Mouse (Mus musculus): Measurements from ENCODE around the gene Gipc3.

DNA sequence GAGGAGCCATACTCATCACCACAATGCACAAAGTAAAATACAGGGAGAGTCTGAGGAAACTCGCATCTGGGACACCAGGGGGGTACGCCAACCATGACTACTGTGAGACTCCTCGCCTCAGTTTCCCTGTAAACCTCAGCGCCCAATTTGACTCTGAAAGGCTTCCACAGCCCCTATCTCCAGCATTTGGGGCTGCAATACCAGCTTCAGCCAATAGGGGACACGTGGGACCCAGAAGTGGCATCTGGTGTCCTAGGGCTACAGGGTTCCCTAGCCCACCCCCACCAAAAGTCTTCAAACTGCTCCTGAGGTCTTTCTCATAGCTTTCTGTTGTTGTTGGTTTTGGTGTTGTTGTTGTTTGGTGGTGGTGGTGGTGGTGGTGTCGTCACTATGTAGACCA is 54.5 kb downstream of the Gipc3 start:
- TF ChIP-seq POLR2A (IDR thresholded peaks at IDR 0.05; ENCODE audit: extremely low read depth, insufficient read depth, low read length) (no peak), CTCF (IDR thresholded peaks at IDR 0.05; ENCODE audit: low read depth, low read length) (peak; percentile 69)

Measured in liver, adult 2 months (tissue).